Mouse (Mus musculus): ENCODE measurements around the gene Kif14.

The Kif14 gene

DNA sequence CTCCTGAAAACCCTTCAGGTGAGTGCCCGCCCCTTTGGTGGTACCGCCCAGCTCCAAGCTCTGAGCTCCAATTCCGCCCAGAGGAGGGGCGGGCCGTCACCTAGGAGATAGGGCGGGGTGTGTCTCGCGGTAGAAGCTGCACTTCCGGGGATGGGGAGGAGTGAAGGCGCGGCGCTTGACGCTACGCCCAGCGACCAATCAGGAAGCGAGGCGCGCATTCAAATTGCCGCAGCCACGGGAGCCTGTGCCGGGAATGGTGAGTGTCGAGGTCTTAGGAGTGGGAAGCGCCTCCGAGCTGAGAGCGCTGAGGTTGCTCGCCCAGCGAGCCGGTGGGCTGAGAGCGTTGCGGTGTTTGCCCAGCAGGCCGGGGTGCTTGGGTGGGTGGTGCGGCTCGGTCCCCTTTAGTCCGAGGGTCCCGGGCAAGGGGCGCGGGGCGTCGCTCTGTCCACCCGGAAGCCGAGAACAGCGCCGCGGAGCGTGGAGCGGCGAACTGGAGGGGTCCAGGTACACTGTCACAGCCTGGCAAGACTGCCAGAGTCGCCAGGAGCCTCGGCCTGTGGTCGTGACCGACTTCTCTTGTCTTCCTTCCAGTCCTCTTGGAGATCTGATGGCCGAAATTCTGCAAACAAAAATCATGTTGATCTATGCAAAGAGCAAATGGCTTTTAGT lies at the start of gene Kif14:
Kif14 (plus strand) TSS at position 201 of the 669 bp plus-strand sequence.
- DNase-seq, result peak; percentile 90 to 93

DNA sequence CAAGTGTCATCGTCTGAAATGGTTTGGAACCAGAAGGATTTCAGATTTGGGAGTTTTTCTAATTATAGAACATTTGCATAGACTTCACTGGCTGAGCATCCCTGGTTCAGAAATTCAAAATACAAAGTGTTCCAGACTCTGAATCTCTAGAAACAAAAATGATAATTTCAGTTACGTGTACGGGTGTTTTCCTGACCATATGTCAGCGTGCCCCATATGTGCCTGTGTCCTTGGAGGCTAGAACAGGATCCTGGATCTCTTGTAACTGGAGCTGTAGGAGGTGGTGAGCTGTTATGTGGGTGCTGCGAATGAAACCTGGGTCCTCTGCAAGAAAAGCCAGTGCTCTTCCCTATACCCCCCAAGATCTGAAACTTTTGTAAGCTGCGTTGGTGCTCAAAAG lies 47.8 kb upstream of the Kif14 start:
- DNase-seq, result no peak

DNA sequence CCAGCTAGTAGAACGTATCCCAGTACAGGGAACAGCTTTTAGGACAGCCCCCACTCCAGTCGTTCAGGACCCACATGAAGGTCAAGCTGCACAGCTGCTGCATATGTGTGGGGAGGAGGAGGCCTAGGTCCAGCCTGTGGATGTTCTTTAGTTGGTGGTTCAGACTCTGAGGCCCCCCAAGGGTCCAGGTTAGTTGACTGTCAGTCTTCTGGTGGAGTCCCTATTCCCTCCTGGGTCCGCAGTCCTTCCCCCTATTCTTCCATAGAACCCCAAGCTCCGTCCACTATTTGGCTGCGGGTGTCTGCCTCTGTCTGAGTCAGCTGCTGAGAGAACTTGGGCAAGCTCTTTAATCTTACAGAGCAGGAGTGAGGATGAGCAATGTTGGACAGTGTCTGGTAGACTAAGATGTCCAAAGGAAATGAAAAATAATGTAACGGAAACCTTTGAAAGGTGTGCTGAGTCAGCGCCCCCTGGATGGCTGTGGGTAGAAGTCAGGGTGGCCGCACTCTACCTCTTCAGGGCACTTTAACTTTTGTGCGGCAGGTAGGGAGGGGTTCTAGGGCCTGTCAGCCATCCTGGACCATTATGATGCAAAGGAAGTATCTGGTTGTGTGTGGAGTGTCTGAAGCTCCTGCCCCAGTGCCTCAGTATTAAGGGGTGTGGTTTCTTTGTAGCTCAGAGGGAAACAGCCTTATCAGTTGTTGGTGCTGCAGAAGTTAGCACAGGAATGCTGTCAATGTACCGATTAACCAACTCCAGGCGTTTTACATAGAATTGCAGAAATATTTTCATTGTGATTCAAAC lies 38.8 kb upstream of the Kif14 start:
- DNase-seq, result no peak

DNA sequence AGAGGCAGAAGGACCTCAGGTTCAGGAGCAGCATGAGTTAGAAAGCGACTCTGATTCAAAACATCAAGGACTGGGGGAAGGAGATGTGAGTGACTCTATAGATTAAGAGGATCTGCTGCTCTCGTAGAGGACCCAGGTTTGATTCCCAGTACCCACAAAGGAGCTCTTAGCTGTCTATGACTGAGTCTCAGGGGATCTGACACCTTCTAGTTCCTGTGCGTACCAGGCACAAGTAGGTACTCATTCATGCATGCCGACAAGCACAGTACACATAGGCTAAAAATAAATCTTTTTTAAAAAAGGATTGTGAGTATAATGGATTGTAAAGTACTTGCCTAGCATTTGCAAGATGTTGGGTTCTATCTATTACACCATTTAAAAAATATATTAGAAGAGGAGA lies 37.2 kb upstream of the Kif14 start:
- DNase-seq, result no peak

GRCm38 (mm10) chr1:136430126-136430818 lies 35.9 kb upstream of the Kif14 start:
- DNase-seq, result no peak

DNA sequence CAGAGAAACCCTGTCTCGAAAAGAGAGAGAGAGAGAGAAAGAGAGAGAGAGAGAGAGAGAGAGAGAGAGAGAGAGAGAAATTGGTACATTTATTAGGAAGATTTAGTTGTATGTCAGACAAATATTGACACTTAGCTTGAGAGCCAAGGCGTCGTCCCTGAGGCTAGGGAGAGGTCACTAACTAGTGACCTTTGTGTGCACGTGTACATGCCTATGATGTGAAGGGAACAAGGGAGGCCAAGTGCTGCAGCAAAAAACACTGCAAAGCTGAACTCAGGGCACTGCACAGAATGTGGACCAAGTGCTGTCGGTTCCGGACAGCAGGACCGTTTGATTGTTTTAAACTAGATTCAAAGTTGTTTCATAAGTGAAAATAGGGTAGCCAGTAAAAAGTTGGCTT lies 25.4 kb upstream of the Kif14 start:
- DNase-seq, result no peak

GRCm38 (mm10) chr1:136442809-136443208 lies 23.3 kb upstream of the Kif14 start:
- DNase-seq, result no peak

DNA sequence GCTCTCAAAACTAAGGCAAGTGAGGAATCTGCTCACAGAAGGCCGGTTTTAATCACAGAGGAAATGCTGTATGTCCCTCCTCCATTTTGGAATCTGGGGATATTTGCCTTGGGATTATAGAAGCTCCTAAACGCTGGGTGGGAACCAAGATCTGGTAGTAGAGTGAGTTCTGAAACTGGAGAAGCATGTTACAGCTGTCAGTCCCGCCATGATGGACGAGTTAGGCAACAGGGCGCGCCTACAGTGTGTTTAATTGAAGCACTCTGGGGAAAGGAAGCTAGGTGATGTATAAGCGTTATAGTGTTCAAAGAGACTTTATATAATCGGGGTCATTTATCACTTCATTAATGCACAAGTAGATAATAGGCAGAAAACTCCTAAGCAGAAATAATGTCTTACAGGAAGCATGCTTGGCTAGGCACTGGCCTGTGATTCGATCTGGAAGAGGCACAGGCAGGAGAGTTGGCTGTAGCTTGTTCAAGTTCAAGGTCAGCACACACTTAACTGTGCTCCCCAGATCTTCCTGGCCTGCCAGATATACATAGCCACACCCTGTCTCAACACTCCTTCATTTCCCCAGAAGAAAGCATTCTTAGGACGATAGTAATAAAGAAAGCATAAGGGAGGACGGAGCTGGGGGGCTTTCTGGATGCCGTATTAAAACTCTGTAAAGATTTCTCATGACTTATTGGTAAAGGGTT lies 21.4 kb upstream of the Kif14 start:
- no peak for DNase-seq

DNA sequence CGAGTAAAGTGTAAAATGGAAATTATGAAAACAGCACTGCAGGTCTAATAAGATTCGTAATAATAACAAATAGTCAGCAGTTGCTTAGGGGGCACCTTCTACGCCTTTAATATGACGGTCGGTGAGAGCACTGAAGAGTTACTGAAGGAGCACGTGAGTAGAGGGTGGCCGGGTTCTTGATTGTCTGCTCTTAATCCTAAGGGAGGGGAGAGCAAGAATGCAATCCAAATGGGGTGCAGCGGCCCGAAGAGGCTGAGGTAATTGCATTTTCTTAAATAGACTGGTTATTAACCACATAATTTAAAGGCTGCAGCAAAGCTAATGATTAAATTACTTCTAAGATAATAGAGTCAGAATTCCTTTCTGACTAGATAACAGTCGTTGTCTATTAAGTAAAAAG lies 19.2 kb upstream of the Kif14 start:
- DNase-seq, result no peak

DNA sequence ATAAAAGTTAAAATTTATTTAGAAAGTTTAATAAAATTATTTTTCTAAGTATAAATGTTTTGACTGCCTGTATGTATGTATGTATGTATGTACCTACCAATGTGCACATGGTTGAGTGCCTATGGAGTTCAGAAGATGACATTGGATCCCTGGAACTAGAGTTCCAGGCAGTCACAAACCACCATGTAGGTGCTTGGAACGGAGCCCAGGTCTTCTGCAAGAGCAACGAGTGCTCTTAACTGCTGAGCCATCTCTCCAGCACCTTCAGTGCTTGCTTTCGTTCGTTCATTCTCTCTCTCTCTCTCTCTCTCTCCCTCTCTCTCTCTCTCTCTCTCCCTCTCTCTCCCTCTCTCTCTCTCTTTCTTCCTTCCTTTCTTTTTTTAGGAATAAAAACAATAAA lies 18.8 kb upstream of the Kif14 start:
- DNase-seq, result no peak

DNA sequence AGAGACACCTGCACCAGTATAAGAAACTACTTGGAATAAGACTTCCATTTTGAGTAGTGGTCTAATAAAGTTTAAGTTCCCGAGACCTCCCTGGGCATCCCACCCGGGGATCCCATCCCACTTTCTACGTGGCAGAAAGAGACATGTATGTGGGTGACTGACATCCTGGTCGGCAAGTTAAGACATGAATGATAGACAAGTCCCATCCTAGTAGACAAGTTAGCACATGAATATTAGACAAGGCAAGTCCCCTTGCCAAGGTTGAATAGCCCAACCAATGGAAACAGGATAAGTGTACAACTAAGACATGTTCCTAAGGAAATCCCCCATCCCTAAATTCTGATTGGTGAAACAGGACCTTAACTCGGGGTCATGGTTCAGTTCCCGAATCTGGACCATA lies 16.6 kb upstream of the Kif14 start:
- no peak for DNase-seq

DNA sequence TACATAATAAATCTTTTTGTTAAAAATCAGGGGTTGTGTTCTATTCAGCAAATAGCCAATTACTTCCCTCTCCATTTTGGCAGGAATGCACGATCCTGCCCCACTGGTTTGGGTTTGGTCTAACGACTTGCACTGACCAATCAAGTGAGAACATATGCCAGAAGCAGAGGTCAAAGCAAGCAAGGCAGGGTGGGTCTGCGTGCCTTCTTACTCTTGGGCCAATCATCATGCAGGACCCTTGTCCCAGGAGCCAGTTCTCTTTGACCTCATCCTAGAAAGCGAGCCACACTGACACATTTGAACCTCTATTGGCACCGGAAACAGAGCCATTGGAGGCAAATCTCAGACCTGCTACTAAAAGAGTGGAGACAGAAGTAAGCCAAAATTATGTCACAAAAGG lies 15.9 kb upstream of the Kif14 start:
- no peak for DNase-seq

- no peak for DNase-seq
Measured at GRCm38 (mm10) chr1:136452421-136452820, 13.7 kb upstream of the Kif14 start.

GRCm38 (mm10) chr1:136455756-136456585 lies 10.2 kb upstream of the Kif14 start:
- no peak for DNase-seq

GRCm38 (mm10) chr1:136456741-136457140 lies 9.4 kb upstream of the Kif14 start:
- no peak for DNase-seq

GRCm38 (mm10) chr1:136457403-136457802 lies 8.7 kb upstream of the Kif14 start:
- DNase-seq, result no peak

GRCm38 (mm10) chr1:136458691-136459245 lies 7.4 kb upstream of the Kif14 start:
- no peak for DNase-seq

GRCm38 (mm10) chr1:136462443-136462842 lies 3.7 kb upstream of the Kif14 start:
- DNase-seq, result no peak

DNA sequence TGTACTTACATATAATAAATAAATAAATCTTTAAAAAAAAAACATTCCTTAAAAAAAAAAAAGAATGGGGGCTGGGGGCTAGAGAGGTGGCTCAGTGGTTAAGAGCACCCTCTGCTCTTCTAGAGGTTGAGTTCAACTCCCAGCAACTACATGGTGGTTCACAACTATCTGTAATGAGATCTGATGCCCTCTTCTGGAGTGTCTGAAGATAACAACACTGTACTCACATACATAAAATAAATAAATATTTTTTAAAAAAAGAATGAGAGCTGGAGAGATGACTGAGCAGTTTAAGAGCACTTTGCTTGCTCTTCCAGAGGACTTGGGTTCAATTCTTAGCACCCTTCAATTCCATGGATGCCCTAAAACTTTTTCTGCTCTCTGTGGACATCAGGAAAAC lies 975 bp upstream of the Kif14 start:
- DNase-seq, result no peak

- no peak for DNase-seq
Measured at GRCm38 (mm10) chr1:136469408-136469807, 3.3 kb downstream of the Kif14 start.

DNA sequence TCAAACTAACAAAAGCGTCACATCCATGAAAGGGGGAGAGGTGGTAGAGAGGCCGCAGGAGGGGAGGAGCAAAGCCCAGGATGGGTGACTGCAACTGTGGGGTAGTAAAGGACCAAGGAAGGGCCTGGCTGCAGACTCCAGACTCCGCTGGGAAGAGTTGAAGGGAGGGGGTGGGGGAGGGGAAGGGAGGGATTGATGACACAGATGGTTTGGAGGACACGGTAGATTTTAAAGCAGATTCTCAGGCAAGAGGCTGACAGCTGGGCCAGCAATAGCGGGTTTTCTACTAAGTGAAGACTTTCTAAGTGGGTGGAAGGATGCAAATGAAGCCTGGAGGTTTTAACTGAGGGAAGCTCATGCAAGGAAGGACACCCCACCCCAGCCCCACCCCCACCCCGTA lies 4.3 kb downstream of the Kif14 start:
- no peak for DNase-seq

- no peak for DNase-seq
Measured at GRCm38 (mm10) chr1:136491681-136492080, 25.5 kb downstream of the Kif14 start.
